Mouse (Mus musculus) hindbrain, embryonic 10.5 days (tissue): ENCODE results near the gene Sh3d19. TPM values are rescaled to one million over a fixed set of nuclear protein-coding genes. Genes with fewer than 3 reads are reported as not detected.

Experiments
- DNase-seq: peaks from one replicate; pipeline ENCODE4 v3.0.0-alpha.2; 2017; ENCODE audit warnings: low spot score
- H3K27ac ChIP-seq: fragments of 300-500 bp; sonication (generic); 2 replicates; pipeline ENCODE4 v1.5.1; 2016; ENCODE audit warnings: mild to moderate bottlenecking, moderate library complexity
- H3K27me3 ChIP-seq: fragments of 300-500 bp; sonication (generic); 2 replicates; pipeline ENCODE4 v1.6.1; 2016; ENCODE audit warnings: mild to moderate bottlenecking; ENCODE audit not compliant: poor library complexity, insufficient read depth, severe bottlenecking
- H3K36me3 ChIP-seq: fragments of 300-500 bp; sonication (generic); 2 replicates; pipeline ENCODE4 v1.6.1; 2016; ENCODE audit warnings: mild to moderate bottlenecking, moderate library complexity
- H3K4me1 ChIP-seq: fragments of 300-500 bp; sonication (generic); replicated peaks from 2 replicates; pipeline ENCODE4 v1.6.1; 2016; ENCODE audit warnings: mild to moderate bottlenecking
- H3K4me3 ChIP-seq: fragments of 300-500 bp; sonication (generic); 2 replicates; pipeline ENCODE4 v1.5.1; 2016; ENCODE audit warnings: mild to moderate bottlenecking, moderate library complexity
- H3K9me3 ChIP-seq: fragments of 300-500 bp; sonication (generic); 2 replicates; pipeline ENCODE4 v1.6.1; 2016; ENCODE audit warnings: mild to moderate bottlenecking, moderate library complexity
- WGBS: fragments of 180-500 bp; shearing (Covaris S2); methylation state at CpG from one replicate; pipeline ENCODE4 v1.1.7; 2016; 5-methylcytosine and 5-hydroxymethylcytosine counted together
- polyA plus RNA-seq: library from polyadenylated mRNA; unstranded; fragments of >200 nt; fragmentation: Nextera tagmentation; extraction: Ambion mirVana; gene quantifications from 2 replicates; pipeline ENCODE4 v1.2.1, GENCODE M21; 2016

Gene Sh3d19
- polyA plus RNA-seq, 1 experiment from 2014 or later, result 9.0 TPM

DNA sequence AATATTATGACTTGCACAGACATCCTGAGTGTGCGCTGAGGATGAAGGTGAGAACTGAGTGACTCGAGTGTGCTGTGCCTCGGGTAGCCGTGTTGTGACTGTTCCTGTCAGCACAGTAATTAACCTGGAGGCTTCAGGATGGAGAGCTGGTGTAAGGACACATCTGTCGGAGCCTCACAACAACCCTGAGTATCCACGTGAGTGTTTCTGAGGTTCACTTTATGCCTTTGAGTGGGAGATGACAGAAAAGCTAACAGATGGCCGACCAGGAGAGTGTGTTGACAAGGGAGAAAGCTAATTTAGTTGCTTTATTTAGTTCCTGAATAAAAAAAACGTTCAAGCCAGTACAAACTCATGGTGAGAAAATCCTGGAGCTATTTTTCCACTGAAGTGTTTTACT is 46.6 kb downstream of the Sh3d19 start:
- DNase-seq, result no peak
- H3K27ac ChIP-seq, result no peak overlapping the region
- no peaks in the 10 kb centered on the region for H3K4me1 ChIP-seq
- 78% methylated on average over 8 of the region's 8 CpGs for WGBS
- no peak overlapping the region for H3K4me3 ChIP-seq
- H3K36me3 ChIP-seq, result no peaks in the 10 kb centered on the region
- no peaks in the 10 kb centered on the region for H3K9me3 ChIP-seq
- H3K27me3 ChIP-seq, result no peaks in the 10 kb centered on the region

DNA sequence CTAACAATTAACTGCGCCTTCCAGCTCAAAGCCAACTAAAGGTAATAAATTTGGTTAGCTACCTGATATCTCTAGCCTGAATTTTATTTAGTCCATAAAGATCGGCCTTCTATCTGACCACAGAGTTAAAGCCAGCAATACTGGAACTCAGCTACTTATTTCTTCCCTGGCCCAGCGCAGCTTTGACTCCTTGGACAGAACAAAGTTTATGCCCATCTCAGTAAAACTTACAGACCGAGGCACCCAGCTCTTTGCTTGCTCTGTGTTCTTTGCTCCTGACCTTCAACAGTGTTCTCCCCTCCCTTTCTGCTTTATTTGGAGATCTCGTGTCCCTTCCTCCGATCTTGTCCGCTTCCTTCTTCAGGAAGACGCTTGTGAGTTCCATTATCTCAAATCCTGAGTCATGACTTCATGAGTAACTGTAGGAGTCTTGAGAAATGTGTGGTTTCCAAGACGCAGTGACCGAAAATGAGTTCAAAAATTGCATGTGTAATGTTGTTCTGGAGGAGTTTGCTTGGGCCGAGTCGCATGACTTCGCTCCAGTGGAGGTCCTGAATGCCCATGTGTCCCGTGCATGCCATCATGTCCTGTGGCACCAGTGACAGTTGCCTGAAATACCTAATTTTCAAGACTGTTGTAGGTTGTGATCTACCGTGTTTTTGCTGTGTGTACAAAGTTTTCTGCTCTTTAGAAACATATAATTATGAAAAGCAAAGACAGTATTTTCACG is 50.2 kb downstream of the Sh3d19 start:
- no peak overlapping the region for H3K27ac ChIP-seq
- no peaks in the 10 kb centered on the region for H3K27me3 ChIP-seq
- H3K36me3 ChIP-seq, result no peaks in the 10 kb centered on the region
- 93% methylated on average over 16 of the region's 16 CpGs for WGBS
- no peak overlapping the region for H3K4me3 ChIP-seq
- H3K4me1 ChIP-seq, result no peaks in the 10 kb centered on the region
- DNase-seq, result no peak
- H3K9me3 ChIP-seq, result no peaks in the 10 kb centered on the region

DNA sequence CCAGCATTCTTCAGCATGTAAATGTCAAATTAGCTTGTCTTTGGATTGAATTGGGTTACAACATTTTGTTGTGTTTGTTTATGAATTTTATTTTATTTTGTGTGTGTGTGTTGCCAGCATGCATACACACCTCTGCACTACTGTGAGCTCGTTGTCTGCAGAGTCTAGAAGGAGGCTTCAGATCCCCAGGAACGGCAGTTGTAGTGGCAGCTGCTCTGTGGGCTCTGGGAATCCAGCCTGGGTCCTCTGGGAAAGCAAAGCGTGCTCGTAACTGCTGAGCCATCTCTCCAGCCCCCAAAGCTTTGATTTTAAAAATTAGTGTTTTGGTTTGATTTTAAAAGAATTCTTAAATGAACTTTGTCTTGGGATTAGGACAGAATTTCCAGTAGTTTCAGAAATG is 50.7 kb downstream of the Sh3d19 start:
- no peak overlapping the region for H3K4me3 ChIP-seq
- H3K36me3 ChIP-seq, result no peaks in the 10 kb centered on the region
- no peaks in the 10 kb centered on the region for H3K9me3 ChIP-seq
- H3K27ac ChIP-seq, result no peak overlapping the region
- no peaks in the 10 kb centered on the region for H3K4me1 ChIP-seq
- no peaks in the 10 kb centered on the region for H3K27me3 ChIP-seq
- 91% methylated on average over 4 of the region's 4 CpGs for WGBS
- no peak for DNase-seq

DNA sequence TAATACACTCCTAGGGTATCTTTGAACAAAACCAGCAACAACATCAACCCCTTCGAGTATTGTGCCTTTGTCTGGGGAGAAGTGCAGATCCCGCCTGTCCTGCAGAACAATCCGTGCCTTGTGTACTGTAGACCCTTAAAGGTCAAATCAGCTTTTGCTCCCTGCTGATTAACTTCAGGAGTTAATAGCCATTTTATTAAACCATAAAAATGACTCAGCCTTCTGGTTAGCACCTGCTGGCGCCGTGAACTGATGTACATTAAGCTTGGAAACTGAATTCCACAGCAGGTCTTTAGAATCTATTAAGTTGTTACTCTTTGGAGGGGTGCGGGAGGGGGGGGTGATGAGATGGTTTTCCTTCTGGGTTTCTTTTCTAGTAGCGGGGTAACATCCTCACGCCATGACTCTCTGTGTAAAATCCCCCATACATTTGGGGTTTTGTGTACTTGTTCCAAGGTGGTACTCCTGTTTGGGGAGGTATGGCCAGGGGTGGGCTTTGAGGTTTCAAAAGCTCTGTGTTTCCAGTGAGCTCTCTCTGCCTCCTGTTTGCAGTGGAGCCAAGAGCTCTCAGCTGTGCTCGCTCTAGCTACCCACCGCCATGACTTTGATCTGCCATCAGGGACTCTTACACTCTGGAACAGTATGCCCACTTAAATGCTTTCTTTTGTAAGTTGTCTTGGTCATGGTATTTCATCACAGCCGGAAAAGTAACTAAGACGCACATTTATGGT is 53.3 kb downstream of the Sh3d19 start:
- no peak for DNase-seq
- no peak overlapping the region for H3K27ac ChIP-seq

DNA sequence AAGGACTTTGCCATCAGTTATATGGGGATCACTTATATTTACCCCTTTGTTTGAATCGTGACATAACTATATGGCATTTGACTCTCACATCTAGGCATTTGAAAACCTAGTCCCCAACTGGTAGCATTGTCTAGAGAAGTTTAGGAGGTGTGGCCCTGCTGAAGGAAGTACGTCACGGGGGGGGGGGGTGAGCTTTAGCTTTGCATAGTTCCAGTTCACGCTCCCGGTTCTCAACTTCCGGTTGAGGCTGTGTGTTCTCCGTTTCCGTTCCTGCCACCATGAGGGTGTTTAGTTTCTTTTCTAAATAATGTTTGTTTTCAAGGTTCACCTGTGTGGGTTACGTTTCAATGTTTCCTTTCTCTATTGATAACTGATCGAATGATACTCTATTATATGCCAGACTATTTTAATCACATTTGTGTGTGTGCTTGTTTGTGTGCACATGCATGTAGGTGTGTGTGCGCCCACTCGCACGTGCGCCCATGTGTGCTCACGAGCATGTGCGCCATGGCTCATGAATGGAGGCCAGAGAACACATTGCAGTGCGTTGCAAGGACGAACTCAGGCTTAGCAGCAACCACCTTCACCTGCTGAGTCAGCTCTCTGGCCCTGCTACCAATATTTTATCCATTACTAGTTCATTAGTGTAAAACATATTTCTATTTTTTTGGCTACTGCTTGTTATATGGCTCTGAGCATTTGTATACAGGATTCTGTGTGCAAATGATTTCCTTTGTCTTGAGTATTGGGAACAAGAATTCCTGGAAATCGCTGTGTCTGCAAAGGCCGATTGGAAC is 54.6 kb downstream of the Sh3d19 start:
- Histone ChIP-seq H3K27ac (no peak overlapping the region), H3K9me3 (no peaks in the 10 kb centered on the region), H3K36me3 (no peaks in the 10 kb centered on the region), H3K4me1 (no peaks in the 10 kb centered on the region), H3K4me3 (no peak overlapping the region), H3K27me3 (no peaks in the 10 kb centered on the region)
- 94% methylated on average over 20 of the region's 20 CpGs for WGBS
- no peak for DNase-seq

More for the DNA sequence above, 53.3 kb downstream of the Sh3d19 start:
- 87% methylated on average over 12 of the region's 12 CpGs for WGBS
- H3K4me3 ChIP-seq, result no peak overlapping the region
- no peaks in the 10 kb centered on the region for H3K27me3 ChIP-seq
- H3K9me3 ChIP-seq, result no peaks in the 10 kb centered on the region
- H3K36me3 ChIP-seq, result no peaks in the 10 kb centered on the region
- H3K4me1 ChIP-seq, result no peaks in the 10 kb centered on the region

DNA sequence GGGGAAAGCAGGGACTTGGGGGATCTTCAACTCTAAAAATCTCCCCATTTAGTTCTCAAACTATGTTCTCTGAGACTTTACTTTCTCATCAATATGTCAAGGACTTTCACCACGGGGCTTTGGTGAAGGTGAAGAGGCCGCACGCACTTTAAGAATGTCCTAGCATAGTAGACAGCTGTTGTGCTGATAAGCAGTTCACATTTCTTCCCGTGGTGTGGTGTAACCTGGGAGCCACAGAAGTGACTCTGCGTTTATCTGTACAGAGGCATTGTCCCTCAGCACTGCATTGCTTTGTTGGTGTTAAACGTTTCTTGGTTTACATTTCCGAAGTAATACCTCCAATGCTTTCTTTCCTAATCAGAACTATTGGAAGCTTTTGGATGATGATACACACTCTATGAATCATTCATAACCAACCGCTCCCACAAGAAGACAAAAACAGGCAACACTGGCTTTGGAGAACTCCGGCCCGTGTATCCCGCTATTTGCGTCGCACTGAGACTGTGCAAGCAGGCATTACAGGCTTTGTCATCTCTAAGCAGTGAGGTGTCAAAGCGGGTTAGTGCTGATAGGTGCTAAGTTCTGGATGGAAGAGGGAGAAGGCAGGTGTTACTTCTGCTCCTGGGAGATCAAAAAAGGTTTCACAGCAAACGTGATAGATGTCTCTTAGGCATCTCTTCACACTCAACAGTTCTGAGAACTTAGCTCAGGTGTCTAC is 57.9 kb downstream of the Sh3d19 start:
- no peaks in the 10 kb centered on the region for H3K36me3 ChIP-seq
- 93% methylated on average over 15 of the region's 15 CpGs for WGBS
- H3K4me1 ChIP-seq, result no peaks in the 10 kb centered on the region
- H3K27me3 ChIP-seq, result no peaks in the 10 kb centered on the region
- no peak overlapping the region for H3K27ac ChIP-seq
- no peaks in the 10 kb centered on the region for H3K9me3 ChIP-seq
- no peak overlapping the region for H3K4me3 ChIP-seq
- no peak for DNase-seq

DNA sequence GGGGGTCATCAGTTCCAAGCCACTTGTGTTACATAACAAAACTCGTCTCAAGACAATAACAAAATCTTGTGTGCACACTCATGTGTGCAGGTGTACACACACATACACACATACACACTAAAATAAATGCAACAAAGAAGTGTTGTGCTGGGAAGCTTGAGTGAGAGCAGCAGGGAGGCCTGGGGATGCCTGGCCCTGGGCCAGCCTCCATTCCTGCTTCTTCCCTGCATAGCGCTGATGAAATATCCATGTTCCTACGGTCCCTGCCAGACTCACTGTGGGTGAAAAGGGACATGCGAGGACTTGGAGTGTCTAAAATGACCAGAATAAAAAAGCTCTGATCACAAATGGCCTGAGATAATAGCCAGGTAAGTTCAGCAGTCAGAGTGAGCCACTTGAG is 59.7 kb downstream of the Sh3d19 start:
- Histone ChIP-seq H3K27me3 (no peaks in the 10 kb centered on the region), H3K27ac (no peak overlapping the region), H3K4me3 (no peak overlapping the region), H3K36me3 (no peaks in the 10 kb centered on the region), H3K4me1 (no peaks in the 10 kb centered on the region), H3K9me3 (no peaks in the 10 kb centered on the region)
- DNase-seq, result no peak
- 93% methylated on average over 4 of the region's 4 CpGs for WGBS

DNA sequence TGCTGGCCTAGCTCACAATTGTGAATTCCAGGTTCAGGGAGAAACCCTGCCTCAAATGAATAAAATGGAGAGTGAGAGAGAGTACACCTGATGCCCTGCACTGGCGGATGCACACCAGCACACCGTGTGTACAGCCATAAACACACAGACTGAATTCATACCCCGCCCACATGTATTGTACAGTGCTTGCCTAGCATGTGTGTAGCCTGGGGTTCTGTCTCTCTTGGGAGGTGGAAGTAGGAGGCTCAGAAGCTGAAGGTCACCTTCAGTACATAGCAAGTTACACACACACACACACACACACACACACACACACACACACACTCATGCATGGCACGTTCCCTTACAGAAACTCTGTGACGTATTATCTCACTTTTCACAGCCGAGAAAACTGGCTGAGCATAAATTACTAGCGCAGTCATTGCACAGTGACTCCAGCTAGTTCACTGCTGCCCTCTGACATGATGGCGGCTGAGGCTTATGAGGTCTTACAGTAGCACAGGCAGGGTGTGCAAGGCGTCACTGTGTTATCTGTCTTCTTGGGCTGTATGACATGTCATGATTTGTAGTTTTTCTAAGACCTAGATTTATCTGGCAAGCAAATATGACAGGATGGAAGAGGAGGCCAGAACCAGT is 62.7 kb downstream of the Sh3d19 start:
- Histone ChIP-seq H3K36me3 (no peaks in the 10 kb centered on the region), H3K4me1 (no peaks in the 10 kb centered on the region; the same call in 1 of the 2 replicates), H3K9me3 (no peaks in the 10 kb centered on the region), H3K4me3 (no peak overlapping the region), H3K27ac (no peak overlapping the region), H3K27me3 (no peaks in the 10 kb centered on the region)
- WGBS, result 88% methylated on average over 9 of the region's 9 CpGs
- DNase-seq, result no peak

DNA sequence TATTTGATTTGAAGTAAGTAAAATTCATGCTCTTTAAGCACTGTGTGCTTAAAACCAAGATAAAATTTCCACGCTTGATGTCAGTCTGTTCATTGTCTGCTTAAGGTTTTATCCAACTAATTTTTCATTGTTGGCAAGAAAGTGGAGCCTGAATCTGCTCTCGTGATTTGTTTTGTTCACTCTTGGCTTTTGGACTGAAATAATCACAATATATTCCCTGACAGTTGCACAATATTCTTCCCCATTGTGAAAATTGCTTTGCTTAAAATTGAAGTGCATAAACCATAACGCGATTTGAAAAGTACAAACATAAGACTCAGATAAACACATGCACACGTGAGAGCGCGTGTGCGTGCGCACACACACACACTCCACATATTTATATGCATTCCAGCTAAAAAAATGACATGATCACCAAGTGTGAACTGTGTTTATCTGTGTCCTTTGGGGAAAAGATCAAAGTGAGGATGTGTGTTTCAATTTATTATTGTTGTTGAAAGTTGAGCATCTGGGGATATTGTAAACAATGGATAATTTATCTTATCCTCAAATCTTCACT is 67.1 kb downstream of the Sh3d19 start:
- no peak overlapping the region for H3K27ac ChIP-seq
- 97% methylated on average over 9 of the region's 9 CpGs for WGBS
- H3K36me3 ChIP-seq, result peaks cover 2% of the 10 kb centered on the region; the same call in 1 of the 2 replicates
- no peaks in the 10 kb centered on the region for H3K9me3 ChIP-seq
- no peaks in the 10 kb centered on the region for H3K27me3 ChIP-seq
- no peak overlapping the region for H3K4me3 ChIP-seq
- H3K4me1 ChIP-seq, result peaks cover 8% of the 10 kb centered on the region; the same call in 1 of the 2 replicates
- no peak for DNase-seq

DNA sequence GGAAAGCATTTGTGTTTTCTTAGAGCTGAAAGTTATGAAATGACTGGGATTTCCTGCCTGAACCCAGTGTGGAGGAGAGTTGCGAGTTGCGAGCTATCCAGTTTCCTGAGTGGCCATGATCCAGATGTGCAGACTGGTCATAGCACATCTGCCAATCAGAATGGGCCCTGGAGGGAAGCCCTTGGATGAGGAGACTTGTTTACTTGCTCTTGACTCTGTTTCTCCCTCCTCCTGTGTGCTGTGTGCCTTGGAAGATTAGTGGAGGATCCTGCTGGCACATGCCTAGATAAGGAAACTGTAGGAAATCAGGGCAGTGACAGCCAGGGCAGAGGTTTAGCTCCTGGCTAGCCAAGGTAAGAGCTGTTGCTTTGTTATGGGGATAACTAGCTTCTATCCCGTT is 67.7 kb downstream of the Sh3d19 start:
- no peak overlapping the region for H3K27ac ChIP-seq

DNA sequence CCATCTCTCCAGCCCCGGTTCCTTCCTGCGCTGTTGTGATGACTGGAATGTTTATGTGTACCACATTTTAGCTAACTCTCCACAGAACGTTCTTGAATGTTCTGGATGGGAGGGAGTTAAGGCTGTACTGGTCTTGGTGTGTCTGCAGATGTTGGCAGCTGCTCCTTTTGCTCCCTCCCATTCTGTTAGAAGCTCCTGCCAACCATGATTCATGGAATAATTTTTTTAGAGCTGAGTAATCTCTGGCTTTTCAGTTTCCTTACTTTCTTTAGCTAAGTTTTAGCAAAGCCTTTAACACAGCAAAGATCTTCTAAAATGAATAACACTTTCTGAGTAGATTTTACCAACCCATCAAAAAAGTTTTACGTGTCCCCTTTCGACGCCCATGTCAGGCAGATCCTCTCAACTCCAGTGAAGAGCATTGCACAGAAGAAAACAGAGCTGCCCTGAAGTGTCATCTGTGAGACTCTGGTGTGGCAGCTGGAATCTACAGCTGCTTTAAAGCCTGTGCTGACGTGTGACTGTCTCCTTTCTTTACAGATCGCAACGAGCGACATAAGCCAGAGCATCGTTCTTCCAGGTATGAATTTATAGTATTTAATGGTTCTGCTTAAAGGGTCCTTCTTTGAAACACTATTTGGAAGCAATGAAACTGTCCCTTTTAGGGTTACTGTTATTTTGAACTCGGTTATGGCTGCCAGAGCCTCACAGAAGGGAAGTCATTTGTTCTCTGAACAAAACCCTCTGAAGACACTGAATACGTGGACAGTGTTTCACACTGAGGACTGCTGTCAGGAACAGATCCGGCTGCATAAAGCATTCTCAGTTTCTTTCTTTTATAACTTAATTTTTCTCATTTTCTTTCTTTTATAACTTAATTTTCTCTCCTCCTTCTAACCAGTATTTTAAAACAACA is 69.6 kb downstream of the Sh3d19 start:
- no peak for DNase-seq
- H3K4me3 ChIP-seq, result no peak overlapping the region
- peaks cover 5% of the 10 kb centered on the region; the same call in 1 of the 2 replicates for H3K36me3 ChIP-seq
- WGBS, result 75% methylated on average over 14 of the region's 14 CpGs
- H3K9me3 ChIP-seq, result no peaks in the 10 kb centered on the region
- 0 out of 2 replicates have a peak overlapping the region, but pooled peaks have one; percentile 23 for H3K27ac ChIP-seq
- H3K27me3 ChIP-seq, result no peaks in the 10 kb centered on the region
- peaks cover 8% of the 10 kb centered on the region; the same call in 1 of the 2 replicates for H3K4me1 ChIP-seq

More for the DNA sequence above, 67.7 kb downstream of the Sh3d19 start:
- no peak overlapping the region for H3K4me3 ChIP-seq
- peaks cover 8% of the 10 kb centered on the region; the same call in 1 of the 2 replicates for H3K4me1 ChIP-seq
- H3K36me3 ChIP-seq, result peaks cover 5% of the 10 kb centered on the region; the same call in 1 of the 2 replicates
- no peaks in the 10 kb centered on the region for H3K27me3 ChIP-seq
- 46% methylated on average over 3 of the region's 3 CpGs for WGBS
- peak; percentile 8 for DNase-seq
- H3K9me3 ChIP-seq, result no peaks in the 10 kb centered on the region
